Mouse (Mus musculus): ENCODE results near the gene Edem2. TPM values are rescaled to one million over a fixed set of nuclear protein-coding genes. Genes with fewer than 3 reads are reported as not detected.

The Edem2 gene
- total RNA-seq, 2 experiments from 2014 or later, result 3.7 to 4.2 TPM

GRCm38 (mm10) chr2:155693136-155693535 is 36.1 kb downstream of the Edem2 start:
- no peak for DNase-seq

GRCm38 (mm10) chr2:155691723-155692493 is 37.4 kb downstream of the Edem2 start, which contains the start of gene Trpc4ap:
Trpc4ap (minus strand) TSS chr2:155692384.
- intact Hi-C loops (cut with DNase I), result loop anchor here (10.0 kb wide), 1 partner anchor 123 kb away; the partner anchor contains the start of gene BC029722
- peak; percentile 95 to 99 for DNase-seq

More at GRCm38 (mm10) chr2:155693136-155693535, 36.1 kb downstream of the Edem2 start:
- intact Hi-C loops (cut with DNase I), result loop anchor here (10.0 kb wide), 1 partner anchor 122 kb away; the partner anchor contains the start of gene BC029722

- intact Hi-C loops (cut with DNase I), result loop anchor here (10.0 kb wide), 1 partner anchor 123 kb away; the partner anchor contains the start of gene BC029722
- no peak for DNase-seq
Observed at GRCm38 (mm10) chr2:155691336-155691722, 37.9 kb downstream of the Edem2 start.

DNA sequence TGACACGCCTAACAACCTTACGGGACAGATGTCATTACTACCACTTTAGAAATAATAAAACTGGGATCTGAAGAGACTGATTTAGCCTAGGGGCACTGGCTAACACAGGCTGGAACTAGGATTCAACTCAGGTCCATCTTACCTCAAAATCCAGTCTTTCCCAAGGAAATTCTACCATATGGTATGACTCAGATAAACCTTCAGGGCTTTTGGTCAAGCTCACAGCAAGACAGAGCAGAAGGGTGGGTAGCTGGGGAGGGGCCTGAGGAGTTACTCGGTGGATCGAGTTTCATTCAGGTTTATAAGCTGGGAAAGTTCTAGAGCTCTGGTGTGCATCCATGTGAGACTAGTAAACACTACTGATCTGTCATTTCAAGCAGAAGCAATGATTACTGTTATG is 40.1 kb downstream of the Edem2 start:
- intact Hi-C loops (cut with DNase I), result no loop called here
- no peak for DNase-seq

GRCm38 (mm10) chr2:155687746-155688145 is 41.5 kb downstream of the Edem2 start:
- no peak for DNase-seq
- intact Hi-C loops (cut with DNase I), result no loop called here

DNA sequence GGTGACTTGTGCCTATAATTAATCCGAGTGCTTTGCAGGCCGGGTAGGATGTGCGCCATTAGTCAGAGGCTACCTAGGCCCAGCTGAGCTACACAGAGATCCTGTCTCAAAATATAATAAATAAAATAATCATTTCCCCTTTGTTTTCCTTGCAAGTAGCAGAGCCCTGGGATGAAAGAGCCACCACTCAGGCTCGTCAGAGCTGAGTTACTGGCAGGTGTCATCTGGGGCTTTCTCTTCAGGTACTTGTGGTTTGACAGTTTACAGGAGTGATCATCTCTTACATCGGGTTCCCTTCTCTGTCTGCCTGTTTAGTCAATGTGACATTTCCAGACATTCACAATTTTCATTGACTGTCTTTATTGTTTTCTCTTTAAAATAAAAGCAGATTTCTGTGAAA is 42.7 kb downstream of the Edem2 start:
- intact Hi-C loops (cut with DNase I), result no loop called here
- DNase-seq, result no peak

- no peak for DNase-seq
- intact Hi-C loops (cut with DNase I), result no loop called here
Observed at GRCm38 (mm10) chr2:155683821-155684220, 45.5 kb downstream of the Edem2 start.

DNA sequence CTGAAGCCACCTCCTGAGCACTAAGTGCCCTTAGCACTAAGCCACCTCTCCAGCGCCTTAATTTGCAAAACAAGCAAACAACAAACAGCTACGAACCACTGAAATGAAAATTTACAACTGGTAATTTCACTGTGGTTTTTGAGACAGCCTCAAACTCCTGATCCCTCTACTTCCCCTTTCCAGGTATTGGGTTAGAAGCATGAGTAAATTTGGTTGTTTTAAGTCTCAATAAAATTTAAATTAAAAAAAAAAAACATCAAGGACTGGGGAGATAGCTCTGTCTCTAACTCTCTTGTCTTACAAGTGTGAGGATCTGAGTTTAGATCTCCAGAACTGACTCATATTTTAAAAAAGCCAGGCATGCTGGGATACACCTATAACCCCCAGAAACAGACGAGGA is 46.1 kb downstream of the Edem2 start:
- no peak for DNase-seq
- intact Hi-C loops (cut with DNase I), result no loop called here

GRCm38 (mm10) chr2:155681874-155682273 is 47.4 kb downstream of the Edem2 start:
- DNase-seq, result no peak
- intact Hi-C loops (cut with DNase I), result no loop called here

- DNase-seq, result no peak
- intact Hi-C loops (cut with DNase I), result no loop called here
Observed at GRCm38 (mm10) chr2:155681194-155681593, 48.1 kb downstream of the Edem2 start.

DNA sequence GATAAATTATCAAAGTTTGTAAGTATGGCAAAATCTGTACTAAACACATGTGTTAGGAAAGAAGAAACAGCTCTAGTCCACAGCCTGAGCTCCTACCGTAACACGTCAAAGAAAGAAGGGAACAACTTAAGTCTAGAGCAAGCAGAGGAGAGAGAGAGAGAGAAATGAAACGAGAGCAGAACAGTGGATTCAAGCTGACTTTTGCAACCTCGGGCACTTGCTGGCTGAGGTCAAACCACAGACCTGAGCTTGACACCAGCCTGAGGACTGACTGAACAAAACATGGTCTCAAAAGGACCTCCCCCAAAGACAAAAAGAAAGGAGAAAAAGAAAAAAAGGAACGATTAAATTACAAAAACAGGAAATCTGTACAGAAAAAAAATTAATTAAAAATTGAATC is 48.7 kb downstream of the Edem2 start:
- intact Hi-C loops (cut with DNase I), result no loop called here
- DNase-seq, result no peak

DNA sequence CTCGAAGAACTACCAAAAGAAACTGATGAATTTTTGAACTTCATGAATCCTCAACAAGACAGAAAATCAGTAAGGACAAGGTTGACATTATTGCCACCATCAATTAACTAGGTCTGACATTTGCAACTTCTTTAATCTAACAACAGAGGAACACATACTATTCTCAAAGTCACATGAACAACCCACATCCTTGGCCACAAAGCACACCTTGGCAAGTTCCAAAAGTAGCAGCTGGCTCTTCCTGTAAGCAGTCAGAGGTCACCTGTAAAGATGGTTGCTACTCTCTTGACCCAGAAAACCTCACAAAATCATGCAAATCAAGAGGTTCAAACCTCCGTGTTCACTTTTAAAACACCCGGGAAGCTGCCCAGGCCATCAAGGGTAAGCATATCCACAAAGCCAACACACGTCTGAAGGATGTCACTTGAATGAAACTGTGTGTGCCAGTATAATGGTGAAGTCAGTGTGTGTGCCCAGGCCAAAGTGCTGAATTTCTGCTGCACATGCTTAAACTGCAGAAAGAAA is 49.6 kb downstream of the Edem2 start:
- intact Hi-C loops (cut with DNase I), result no loop called here
- no peak for DNase-seq

DNA sequence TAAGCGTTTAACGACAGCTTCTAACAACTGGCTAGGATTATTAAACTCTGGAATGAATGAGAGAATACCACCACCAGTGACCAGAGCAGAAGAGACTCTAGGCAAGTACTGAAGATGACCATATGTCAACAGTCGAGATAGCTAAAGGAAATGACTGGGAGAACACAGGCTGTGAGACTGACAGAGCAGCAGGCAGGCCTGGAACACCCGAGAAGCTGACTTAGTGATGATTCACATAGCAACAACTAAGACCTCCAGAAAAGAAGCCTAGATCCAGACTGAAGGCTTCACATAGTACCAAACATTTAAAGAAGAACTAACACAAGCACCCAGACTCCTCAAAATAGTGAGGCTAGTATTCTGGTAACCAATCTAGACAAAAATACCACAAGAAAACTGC is 54.2 kb downstream of the Edem2 start:
- intact Hi-C loops (cut with DNase I), result no loop called here
- DNase-seq, result no peak

DNA sequence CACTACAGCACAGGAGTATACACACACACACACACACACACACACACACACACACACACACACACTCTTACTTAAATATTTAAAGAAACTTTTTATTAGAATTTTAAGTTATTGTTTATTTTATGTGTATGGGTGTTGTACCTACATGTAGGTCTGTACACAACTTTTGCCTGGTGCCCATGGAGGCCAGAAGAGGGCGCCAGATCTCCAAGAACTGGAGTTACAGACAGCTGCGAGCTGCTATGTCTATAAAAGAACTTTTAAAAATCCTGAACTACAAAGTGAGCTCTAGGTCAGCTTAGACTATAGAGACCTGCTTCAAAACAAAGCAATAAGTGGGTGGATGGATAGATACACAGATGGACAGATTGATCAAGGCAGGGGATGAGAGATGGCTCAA is 55.7 kb downstream of the Edem2 start:
- intact Hi-C loops (cut with DNase I), result no loop called here
- peak; percentile 48 to 49 for DNase-seq

GRCm38 (mm10) chr2:155671236-155671635 is 58.0 kb downstream of the Edem2 start:
- DNase-seq, result no peak
- intact Hi-C loops (cut with DNase I), result no loop called here

DNA sequence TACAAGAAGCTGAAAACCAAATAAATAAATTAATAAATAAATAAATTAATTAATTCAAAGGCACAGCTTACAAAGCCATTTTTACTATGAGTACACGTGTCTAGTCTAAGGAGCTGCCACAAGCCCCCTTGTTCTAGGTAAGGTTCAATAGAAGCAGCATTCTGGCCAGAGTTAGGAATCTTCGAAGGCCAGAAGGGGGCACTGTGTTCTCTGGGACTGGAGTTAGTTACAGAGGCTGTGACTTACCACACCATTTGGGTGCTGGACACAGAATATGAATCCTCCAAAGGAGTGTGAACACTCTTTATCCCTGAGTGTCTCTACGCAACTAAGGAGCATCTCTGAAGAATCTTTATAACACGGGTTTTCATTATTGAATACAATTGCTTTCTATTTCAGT is 60.8 kb downstream of the Edem2 start:
- no peak for DNase-seq

GRCm38 (mm10) chr2:155667881-155668280 is 61.4 kb downstream of the Edem2 start:
- no peak for DNase-seq
- intact Hi-C loops (cut with DNase I), result no loop called here

More for the DNA sequence above, 60.8 kb downstream of the Edem2 start:
- intact Hi-C loops (cut with DNase I), result no loop called here

DNA sequence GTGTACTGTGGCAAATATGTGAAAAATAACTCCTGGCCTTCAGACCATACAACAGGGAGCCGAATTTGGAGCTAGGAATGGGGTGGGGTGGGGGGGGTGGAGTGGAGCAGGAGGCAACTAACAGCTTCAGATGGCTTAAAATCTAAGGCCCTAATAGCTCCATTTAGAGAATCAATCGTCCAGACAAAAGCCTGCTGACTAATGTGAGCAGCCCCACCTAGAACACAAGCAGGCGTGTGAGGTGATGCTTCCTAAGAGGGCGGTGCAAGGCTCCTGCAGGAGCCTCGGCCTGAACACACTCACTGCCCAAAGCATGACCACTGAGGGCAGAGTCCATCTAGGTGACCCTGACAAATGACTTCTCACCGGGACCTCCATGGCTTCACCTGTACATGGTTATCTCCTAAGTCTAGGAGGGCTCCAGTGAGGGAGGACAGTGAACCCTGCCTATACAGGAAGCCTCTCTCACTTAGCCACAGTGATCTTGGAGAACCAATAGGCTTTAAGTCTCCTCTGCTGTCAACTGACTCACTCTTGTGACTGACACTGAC is 65.3 kb downstream of the Edem2 start:
- intact Hi-C loops (cut with DNase I), result loop anchor here (5.0 kb wide), 1 partner anchor 103 kb away; no protein-coding TSS in a partner anchor
- DNase-seq, result no peak

DNA sequence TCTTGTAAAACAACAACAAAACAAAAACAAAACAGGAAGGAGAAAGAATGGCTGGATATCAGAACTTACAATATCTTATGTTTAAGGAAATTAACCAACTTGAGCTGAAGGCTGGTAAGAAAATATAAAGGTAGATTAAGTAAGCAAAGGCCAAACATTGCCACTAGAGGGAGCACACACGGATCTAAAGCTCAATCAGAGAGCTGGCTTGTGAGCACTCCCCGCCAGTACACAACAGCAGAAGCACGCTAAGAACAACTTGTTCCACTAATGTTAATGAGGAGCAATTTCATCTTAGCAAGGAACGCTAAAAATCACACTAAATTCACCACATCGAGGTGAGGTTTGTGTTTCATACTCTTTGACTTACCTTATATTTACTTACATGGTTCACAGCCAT is 66.2 kb downstream of the Edem2 start:
- DNase-seq, result no peak
- intact Hi-C loops (cut with DNase I), result loop anchor here (5.0 kb wide), 1 partner anchor 104 kb away; no protein-coding TSS in a partner anchor

DNA sequence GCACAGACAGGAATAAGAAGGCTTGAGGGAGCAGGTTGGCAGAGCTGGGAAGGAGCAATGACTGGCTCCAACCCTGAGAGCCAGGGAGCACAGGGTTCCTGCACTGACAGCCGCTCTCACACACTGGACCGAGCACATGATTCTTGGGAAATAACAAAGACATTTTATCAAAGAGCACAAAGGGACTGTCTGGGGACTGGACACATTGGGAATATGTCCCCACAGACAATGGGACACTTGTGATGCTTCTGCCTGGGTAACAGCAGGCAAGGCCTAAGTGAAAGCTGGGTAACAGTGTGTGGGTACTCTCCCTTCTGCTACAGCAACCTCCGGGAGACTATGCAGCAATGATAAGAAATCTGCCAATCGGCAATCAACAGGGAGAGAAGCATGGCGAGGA is 66.9 kb downstream of the Edem2 start:
- no peak for DNase-seq
- intact Hi-C loops (cut with DNase I), result loop anchor here (5.0 kb wide), 1 partner anchor 105 kb away; no protein-coding TSS in a partner anchor

DNA sequence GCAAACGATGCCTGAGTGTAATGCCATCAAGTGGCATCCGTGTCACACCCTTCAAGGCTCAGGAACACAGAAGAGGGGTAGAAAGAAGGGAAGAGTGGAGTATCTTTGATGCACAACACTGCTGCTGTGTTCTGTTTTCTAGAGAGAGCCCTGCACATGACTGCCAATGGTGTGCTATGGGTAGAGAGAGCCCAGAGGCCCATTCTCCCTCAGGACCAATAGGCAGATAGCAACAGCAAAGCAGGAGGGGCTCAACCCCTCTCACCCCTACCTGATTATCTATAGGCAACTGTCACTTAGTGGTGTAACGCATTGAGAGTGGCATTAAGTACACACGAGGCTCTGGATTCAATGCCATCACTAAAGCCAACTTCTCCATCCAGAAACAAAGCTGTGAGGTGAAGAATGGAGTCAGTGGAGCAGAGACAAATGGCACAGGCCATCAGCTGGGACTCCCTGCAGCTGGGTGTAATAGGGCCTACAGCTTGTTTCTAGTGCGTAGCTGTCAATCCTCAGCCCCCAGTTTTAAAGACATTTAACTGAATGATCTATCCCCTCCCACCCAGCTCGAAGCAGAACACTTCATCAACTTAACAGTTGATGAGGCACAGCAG is 73.4 kb downstream of the Edem2 start:
- intact Hi-C loops (cut with DNase I), result loop anchor here (5.0 kb wide), 1 partner anchor 286 kb away; the partner anchor contains the start of gene Gm15557
- DNase-seq, result no peak

Measured in gastrocnemius, postnatal 36 days (tissue).